Mouse (Mus musculus) layer of hippocampus, postnatal 25 days (tissue): ENCODE measurements at regions not wholly inside any gene's neighbourhood (a gene's known extent, or its start where the extent isn't known, plus 50 kb on each side); places are given as distances from the start of the nearest gene placed in this dataset.

Experiments used
- DNase-seq, 2 experiments: peaks; one replicate each; pipeline ENCODE4 v3.0.0; 2022; ENCODE audit warnings: mixed read lengths in 2 of 2, low spot score in 1 of 2; ENCODE audit errors: extremely low spot score in 1 of 2

DNA sequence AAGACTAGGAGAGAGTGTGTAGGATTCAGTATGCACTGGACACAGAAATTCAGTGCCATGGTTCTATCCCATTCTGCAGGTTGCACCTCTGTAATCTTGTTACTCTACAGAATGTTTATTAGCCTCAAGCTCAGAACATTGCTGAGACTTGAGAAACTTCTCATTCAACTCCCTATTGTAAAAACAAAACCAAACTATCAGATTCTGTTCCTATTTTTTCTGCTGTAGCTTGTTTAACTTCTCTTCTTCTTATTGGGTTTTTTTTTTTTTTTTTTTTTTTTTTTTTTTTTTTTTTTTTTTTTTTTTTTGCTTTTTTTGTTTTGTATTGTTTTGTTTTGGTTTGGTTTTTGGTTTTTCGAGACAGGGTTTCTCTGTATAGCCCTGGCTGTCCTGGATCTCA, 172.1 kb upstream of the Eya4 start:
- no peak for DNase-seq

DNA sequence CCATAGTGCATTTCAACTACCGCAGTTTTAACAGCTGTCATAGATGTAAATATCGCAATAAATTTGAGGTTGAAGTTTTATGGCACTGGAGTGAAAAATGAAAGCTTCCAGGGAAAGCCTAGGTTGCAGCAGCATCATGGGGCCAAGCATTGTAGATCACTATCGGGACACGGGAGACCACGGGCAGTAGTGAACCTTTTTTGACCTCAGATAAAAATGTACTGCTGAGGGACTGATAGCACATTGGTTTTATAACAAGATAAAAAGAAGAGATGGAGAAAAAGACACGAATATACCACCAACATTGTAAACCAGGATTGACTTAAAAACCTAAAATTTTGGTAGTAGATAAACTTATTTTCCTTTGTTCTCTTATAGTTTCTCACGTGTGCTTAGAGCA, 143.1 kb upstream of the Eya4 start:
- DNase-seq, result no peak

- DNase-seq, result no peak
Observed at GRCm38 (mm10) chr10:23492971-23493370, 142.4 kb upstream of the Eya4 start.

DNA sequence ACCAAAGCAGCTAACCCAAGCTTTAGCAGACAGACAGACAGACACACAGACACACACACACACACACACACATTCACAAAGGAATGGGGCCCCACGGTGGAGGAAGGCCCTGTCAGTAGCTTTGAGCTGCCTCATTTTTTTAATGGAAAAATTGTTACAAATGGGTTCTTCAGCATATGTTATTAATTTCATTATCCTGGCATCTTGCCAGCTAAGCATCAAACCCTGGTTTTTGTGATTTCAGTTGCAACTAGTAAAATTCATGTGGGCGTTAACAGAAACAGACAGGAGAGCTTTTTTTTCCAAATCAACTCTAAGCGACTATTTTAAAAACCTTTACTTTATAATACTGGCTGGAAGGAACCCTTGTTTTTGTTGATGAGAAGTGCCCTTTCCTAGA, 138.4 kb upstream of the Eya4 start:
- DNase-seq, result no peak

DNA sequence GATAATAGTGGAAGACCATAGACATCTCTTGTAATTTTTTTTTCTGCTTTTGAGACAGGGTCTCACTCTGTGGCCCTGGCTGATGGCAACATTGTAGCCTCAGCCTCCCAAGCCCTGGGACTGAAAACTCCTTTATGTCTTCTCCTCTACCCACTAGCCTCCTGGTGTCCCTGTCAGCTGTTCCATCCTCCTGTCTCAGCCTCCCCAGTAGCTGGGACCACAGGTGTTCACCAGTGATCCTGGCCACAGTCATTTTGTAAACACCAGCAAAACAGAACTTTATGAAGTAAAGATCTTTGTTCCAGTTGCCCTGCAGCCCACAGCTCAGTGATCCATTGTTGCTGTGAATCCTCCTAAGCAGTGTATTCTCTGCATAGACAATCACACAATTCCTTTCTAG, 129.9 kb upstream of the Eya4 start:
- no peak for DNase-seq

DNA sequence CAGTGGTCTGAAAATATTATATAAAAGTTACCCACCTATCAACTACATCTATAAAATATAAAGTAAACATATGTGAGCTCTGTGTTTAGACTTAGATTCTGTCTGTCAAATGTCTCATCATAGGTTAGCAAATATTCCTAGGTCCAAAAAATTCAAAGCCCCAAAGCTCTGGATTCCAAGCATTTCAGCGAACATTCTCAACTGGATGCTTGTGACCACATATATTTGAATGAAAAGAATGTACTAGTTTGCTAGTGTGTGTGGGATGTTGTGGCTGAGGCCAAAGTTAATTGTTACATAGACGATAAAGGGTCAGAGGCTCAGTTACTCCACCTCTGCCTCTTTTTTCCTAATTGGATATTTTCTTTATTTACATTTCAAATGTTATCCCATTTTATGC, 128.3 kb upstream of the Eya4 start:
- DNase-seq, result no peak

DNA sequence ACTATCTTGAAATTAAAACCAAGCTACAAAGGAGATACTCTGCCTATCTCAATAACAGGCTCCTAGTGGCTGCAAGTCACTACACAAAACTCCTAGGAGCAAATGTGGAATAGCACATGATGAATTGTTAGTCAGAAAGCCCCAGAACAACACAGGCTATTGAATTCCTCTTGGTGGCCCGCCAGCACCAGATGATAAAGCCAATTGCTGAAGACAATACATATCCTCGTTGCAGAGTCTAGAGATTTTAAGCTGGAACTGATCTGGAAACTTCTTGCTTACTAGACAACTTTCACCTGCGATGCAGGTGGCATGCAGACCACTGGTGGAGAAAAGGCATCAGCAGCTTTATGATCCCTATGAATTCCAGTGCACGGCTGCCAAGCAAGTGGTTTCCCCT, 126.5 kb upstream of the Eya4 start:
- peak in 1 of 2 experiments; percentile 7 for DNase-seq

GRCm38 (mm10) chr10:23450997-23451396, 100.4 kb upstream of the Eya4 start:
- DNase-seq, result no peak

GRCm38 (mm10) chr10:23450647-23450979, 100.0 kb upstream of the Eya4 start:
- DNase-seq, result no peak

DNA sequence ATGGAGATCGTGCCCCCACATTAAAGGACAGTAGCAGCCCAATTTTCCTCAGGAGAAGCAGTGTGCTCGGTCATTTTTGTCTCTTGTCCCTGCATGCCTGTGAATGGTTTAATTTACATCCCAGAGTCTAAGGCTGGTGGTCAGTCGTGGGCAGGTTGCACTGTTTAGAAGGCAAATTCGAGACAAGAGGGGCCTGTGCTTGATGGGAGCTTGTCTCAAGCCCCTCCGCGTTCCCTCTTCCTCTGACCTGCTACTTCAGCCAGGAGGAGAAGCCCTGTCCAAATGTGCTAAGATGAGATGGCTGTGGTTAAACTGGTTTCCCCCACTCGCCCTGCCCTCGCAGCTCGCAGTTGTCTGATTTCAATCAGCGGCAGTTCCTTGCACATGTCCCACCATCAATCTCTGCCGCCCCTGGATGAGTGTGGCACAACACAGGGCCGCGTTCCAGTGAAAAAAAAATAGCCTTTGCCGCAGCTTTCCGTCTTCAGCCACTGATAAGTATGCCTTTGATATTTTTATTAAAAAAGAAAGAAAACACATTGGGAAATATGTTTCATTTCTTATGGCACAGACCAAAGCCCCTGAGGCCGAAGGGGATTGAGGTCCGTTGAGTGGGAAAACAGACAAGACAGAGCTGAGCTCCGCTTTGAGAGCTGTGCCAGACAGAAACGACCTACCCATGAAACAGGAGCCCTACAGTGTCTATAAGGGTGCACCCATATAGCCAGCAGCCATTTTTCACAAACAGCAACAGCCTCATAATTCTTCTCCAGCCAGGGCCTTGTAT, 99.5 kb upstream of the Eya4 start:
- DNase-seq, result no peak

DNA sequence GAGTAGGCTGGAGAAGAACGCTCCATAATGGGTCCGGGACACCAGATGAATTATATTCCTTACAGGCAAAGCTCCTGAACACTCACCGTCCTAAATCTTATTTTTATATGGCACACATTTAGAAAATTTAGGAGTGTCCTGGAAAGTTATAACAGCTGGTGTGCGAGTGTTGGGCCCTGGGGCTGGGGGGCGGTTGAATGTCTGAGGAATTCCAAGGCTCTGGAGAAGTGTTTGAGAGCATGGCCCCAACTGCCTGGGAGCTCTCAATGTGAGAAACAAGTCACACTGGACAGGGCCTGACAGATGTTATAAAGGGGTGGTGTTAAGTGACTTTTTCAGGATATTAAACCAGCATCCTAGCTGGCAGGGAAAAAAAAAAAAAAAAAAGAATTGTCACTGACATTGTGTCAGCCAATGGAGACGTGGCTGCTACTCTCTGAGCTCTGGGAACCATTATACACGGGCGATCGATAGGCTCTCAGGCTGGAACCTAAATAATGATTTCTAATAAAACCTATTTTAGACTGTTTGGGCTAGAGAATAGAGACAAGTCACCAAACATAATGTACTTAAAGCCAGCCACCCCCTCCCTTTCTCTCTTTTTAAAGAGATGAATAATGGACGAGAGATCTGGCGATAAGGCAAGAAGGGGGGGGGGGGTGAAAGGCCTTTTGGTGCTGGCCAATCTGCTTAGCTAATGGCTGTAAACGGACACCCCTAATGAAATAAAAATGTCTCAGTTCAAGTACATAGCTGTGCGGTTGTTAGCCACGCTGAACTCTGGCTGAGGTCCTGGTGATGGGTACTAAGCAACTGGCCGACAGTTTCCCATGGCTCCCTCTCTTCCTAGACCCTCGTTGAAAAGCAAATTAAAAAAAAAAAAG, 98.6 kb upstream of the Eya4 start:
- no peak for DNase-seq

GRCm38 (mm10) chr10:23430376-23430775, 79.8 kb upstream of the Eya4 start:
- no peak for DNase-seq

DNA sequence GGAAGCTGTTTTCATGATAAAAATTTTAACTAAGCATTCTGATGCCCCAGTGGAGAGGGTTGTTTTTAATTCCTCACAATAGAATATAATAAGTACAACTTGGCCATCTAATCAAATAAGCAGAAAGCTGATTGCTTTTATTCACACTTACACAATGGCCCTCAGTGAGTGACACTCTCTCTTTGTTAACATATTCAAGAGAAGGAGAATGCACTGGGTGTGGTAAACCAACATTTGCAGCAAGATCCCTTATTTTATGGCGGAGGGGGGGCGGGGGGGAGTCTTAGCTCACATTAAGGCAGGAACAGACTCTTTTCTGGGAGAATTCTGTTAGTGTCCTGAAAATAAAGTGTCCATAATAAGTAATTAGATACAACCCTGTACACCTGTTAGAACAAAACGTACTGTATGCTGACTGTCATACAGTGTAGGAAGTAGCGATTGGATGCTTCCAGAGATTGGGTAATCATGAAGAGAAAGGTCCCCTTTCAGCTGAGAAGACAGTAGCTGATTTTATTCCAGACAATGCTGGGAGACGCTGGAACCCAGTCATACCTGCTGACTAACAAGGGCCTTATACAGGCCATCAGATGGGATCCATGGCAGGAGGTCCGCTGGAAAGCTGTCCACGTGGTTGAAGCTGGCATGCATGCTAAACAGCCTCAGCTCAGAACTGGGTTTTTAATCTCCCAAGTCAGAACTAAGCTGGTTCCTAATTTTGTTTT, 63.4 kb upstream of the Eya4 start:
- DNase-seq, result no peak

DNA sequence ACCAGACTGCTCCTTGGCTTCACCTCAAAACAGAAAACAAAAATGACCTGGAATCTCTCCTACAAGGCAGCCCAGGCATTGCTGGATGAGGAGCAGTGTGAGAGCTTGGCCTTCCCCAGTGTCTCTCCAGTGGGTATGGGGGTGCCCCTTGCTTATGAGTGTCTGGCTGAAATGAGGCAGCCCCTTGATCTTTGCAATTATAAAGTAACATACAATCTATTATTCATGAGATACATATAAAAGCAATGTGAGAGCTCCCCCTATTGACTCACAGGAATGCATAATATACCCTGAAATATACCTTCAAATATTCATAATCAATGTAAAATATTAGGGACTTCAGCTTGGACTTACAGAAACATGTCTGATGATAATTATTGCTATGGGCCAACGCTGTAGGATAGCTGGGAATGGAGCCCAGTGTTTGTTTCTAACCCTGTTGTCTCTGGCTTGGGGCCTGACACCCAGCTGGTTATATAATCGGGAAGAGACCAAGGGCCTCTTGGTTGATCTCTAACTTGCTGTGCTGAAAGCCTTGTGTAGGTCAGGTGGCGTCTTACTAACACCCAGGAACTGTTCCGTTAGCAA, 52.9 kb upstream of the Eya4 start:
- DNase-seq, result peak; percentile 10
